Mouse (Mus musculus) neural tube, embryonic 14.5 days (tissue): Measurements from ENCODE around the gene Ly6g6e. TPM values are rescaled to one million over a fixed set of nuclear protein-coding genes. Genes with fewer than 3 reads are reported as not detected.

Source experiments
- ATAC-seq: fragments of 200-750 bp; cut with Nextera tagmentation; 2 replicates; pipeline ENCODE4 v1.8.0; 2017; ENCODE audit warnings: low read depth, mild to moderate bottlenecking, moderate TSS enrichment, moderate library complexity
- H3K27ac ChIP-seq: fragments of 300-500 bp; sonication (generic); 2 replicates; pipeline ENCODE4 v1.5.1; 2014; ENCODE audit warnings: low read depth, mild to moderate bottlenecking, control low read depth, low read length, moderate library complexity, mixed read lengths
- H3K27me3 ChIP-seq: fragments of 300-500 bp; sonication (generic); 2 replicates; pipeline ENCODE4 v1.6.1; 2014; ENCODE audit warnings: low read length; ENCODE audit not compliant: control insufficient read depth, insufficient read depth
- H3K36me3 ChIP-seq: fragments of 300-500 bp; sonication (generic); 2 replicates; pipeline ENCODE4 v1.6.1; 2014; ENCODE audit warnings: low read length, mixed read lengths; ENCODE audit not compliant: control insufficient read depth, insufficient read depth
- H3K4me1 ChIP-seq: fragments of 300-500 bp; sonication (generic); 2 replicates; pipeline ENCODE4 v1.6.1; 2014; ENCODE audit warnings: low read length; ENCODE audit not compliant: control insufficient read depth, insufficient read depth
- H3K4me2 ChIP-seq: fragments of 300-500 bp; sonication (generic); 2 replicates; pipeline ENCODE4 v1.6.1; 2014; ENCODE audit warnings: mild to moderate bottlenecking, low read depth, low read length, control low read depth
- H3K4me3 ChIP-seq: fragments of 300-500 bp; sonication (generic); 2 replicates; pipeline ENCODE4 v1.5.1; 2014; ENCODE audit warnings: low read depth, low read length, control low read depth, mixed read lengths
- H3K9ac ChIP-seq: fragments of 300-500 bp; sonication (generic); replicated peaks from 2 replicates; pipeline ENCODE4 v1.6.1; 2014; ENCODE audit warnings: low read depth, mild to moderate bottlenecking, control low read depth, low read length, mixed read lengths
- H3K9me3 ChIP-seq: fragments of 300-500 bp; sonication (generic); 2 replicates; pipeline ENCODE4 v1.6.1; 2016; ENCODE audit warnings: low read length; ENCODE audit not compliant: control insufficient read depth
- WGBS: fragments of 180-500 bp; shearing (Covaris S2); extraction: QIAGEN DNeasy Blood & Tissue Kit; methylation state at CpG from one replicate; pipeline ENCODE4 v1.1.7; 2014; 5-methylcytosine and 5-hydroxymethylcytosine counted together
- polyA plus RNA-seq: library from polyadenylated mRNA; unstranded; fragments of >200 nt; fragmentation: Nextera tagmentation; extraction: Ambion mirVana; gene quantifications from 2 replicates; pipeline ENCODE4 v1.2.1, GENCODE M21; 2014

Gene Ly6g6e
- polyA plus RNA-seq, 1 experiment from 2014 or later = 0.66 TPM

DNA sequence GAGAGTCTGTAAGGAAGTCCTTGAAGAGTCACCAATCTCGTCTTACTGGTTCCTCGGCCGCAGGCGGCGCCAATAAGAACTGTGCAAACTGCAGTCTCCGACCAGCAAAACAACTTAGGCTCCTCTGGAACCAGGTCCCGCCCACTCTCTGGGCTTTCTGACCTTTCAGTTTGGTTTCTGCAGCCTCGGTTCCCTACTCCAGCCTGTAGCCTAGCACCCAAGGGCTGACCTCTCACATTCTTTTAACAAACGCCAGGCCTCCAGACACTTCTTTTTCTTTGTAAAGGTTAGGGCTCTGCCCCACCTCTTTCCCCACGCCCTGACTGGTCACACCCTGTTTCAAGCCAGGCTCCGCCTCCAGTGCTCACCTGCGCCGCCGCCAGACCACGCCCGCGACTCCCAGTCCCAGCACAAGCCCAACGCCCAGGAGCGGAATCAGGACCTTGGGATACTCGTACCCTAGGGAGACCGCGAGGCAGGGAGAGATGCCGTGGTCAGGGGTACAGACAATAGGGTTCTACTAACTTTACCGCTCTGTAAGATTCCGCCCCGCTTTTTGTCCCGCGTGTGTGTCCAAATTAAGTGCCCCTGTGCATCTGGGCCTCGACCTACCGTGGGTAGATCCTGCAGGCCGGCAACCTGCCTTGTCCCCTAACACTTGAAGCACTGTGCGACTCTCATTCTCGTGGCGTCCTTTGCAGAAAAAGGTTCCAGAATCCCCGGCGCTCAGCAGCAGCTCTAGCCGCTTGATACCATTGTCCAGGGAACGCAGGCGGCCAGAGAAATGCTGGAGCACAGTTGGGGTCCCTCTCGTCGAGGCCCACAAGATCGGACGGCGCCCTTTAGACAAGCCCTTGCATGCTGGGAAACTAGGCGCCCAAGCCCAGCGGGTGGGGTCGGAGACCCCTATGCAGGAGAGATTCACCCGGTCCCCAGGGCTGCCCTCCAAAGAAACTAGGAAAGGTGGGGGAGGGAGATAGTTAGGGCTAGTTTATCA is 11.5 kb upstream of the Ly6g6e start, which contains the start of gene Ly6g6c:
Gene Ly6g6c, plus strand, starts transcription at position 438 of the 997 bp plus-strand sequence.
- WGBS = 2% methylated on average over 48 of the region's 48 CpGs
- ATAC-seq = peak; percentile 30; the same call in 1 of the 2 replicates
- H3K4me1 ChIP-seq = peaks cover 16% of the 10 kb centered on the region

GRCm38 (mm10) chr17:35066084-35066483 is 10.6 kb upstream of the Ly6g6e start, which contains the start of gene Mpig6b:
Mpig6b (minus strand) TSS chr17:35066184.
- H3K9me3 ChIP-seq = no peaks in the 10 kb centered on the region
- H3K27ac ChIP-seq = no peak within 1 kb of the TSS
- 0 out of 2 replicates have a peak, but pooled peaks cover 6% of the 10 kb centered on the region for H3K27me3 ChIP-seq
- H3K36me3 ChIP-seq = peaks cover 4% of the 10 kb centered on the region
- H3K9ac ChIP-seq = no peak within 1 kb of the TSS
- WGBS = 51% methylated on average over 10 of the region's 10 CpGs
- peak within 1 kb of the TSS; percentile 40 for H3K4me2 ChIP-seq
- 0 out of 2 replicates have a peak within 1 kb of the TSS, but pooled peaks have one; percentile 1 for H3K4me3 ChIP-seq
- H3K4me1 ChIP-seq = peaks cover 9% of the 10 kb centered on the region; the same call in 1 of the 2 replicates
- no peak for ATAC-seq

More for the DNA sequence above, 11.5 kb upstream of the Ly6g6e start, which contains the start of gene Ly6g6c:
- Histone ChIP-seq H3K4me2 (peak within 1 kb of the TSS; percentile 40), H3K4me3 (0 out of 2 replicates have a peak within 1 kb of the TSS, but pooled peaks have one; percentile 1), H3K27ac (no peak within 1 kb of the TSS), H3K9me3 (no peaks in the 10 kb centered on the region), H3K36me3 (peaks cover 9% of the 10 kb centered on the region), H3K9ac (no peak within 1 kb of the TSS), H3K27me3 (0 out of 2 replicates have a peak, but pooled peaks cover 6% of the 10 kb centered on the region)

GRCm38 (mm10) chr17:35068213-35068914 is 8.3 kb upstream of the Ly6g6e start:
- ATAC-seq = no peak
- 86% methylated on average over 17 of the region's 17 CpGs for WGBS

GRCm38 (mm10) chr17:35070556-35071229 is 6.0 kb upstream of the Ly6g6e start:
- 68% methylated on average over 6 of the region's 6 CpGs for WGBS

More at GRCm38 (mm10) chr17:35068213-35068914, 8.3 kb upstream of the Ly6g6e start:
- H3K9ac ChIP-seq = no peak overlapping the region
- no peaks in the 10 kb centered on the region for H3K36me3 ChIP-seq
- no peaks in the 10 kb centered on the region for H3K9me3 ChIP-seq
- no peak overlapping the region for H3K4me2 ChIP-seq
- H3K4me1 ChIP-seq = 0 out of 2 replicates have a peak, but pooled peaks cover 9% of the 10 kb centered on the region
- no peak overlapping the region for H3K27ac ChIP-seq
- 0 out of 2 replicates have a peak, but pooled peaks cover 6% of the 10 kb centered on the region for H3K27me3 ChIP-seq
- no peak overlapping the region for H3K4me3 ChIP-seq

DNA sequence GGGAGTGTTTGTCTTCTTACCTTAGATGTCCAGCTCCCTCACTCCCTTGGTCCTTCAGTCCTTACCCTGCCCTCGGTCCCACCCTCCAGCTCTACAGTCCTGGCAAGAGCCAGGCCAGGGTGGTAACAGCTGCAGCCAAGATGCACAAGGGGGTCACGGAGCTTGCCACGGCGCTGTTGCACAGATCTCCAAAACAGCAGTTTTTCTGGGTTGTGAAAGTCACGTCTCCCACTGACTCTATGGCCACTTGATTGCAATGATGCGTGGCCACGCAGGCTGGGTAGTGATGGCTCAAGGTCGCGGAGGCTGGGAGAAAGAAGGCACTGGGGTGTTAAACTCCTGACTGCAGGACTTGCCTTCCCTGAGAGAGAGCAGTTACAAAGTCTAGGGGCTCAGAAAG is 5.2 kb upstream of the Ly6g6e start:
- 81% methylated on average over 9 of the region's 9 CpGs for WGBS
- ATAC-seq = no peak
- Histone ChIP-seq H3K9me3 (no peaks in the 10 kb centered on the region), H3K4me2 (no peak overlapping the region), H3K27me3 (no peaks in the 10 kb centered on the region), H3K4me1 (no peaks in the 10 kb centered on the region), H3K4me3 (no peak overlapping the region), H3K36me3 (no peaks in the 10 kb centered on the region), H3K27ac (no peak overlapping the region), H3K9ac (no peak overlapping the region)

More at GRCm38 (mm10) chr17:35070556-35071229, 6.0 kb upstream of the Ly6g6e start:
- Histone ChIP-seq H3K4me3 (no peak overlapping the region), H3K36me3 (no peaks in the 10 kb centered on the region), H3K4me1 (no peaks in the 10 kb centered on the region), H3K4me2 (no peak overlapping the region), H3K9ac (no peak overlapping the region), H3K27ac (no peak overlapping the region), H3K27me3 (no peaks in the 10 kb centered on the region), H3K9me3 (no peaks in the 10 kb centered on the region)
- ATAC-seq = no peak

DNA sequence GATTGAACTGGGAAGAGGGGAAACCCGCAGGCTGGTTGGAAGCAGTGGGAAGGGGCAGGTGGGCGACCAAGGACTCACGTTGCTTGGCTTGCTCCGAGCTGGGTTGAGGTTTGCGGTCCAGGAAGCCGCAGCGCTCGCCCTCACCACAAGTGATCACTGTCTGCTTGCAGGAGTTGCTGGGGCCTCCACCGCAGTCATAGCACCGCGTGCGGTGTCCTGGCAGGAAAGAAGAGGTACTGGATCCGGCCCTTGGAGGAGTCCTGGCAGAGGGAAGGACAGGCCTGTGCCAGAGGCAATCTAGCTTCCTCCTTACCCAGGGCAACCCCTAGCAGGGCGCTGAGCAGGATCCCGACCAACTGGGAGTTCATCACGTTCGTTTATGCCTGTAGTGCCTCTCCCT is 2.6 kb upstream of the Ly6g6e start:
- H3K9ac ChIP-seq = no peak overlapping the region
- no peak overlapping the region for H3K4me3 ChIP-seq
- no peaks in the 10 kb centered on the region for H3K36me3 ChIP-seq
- ATAC-seq = no peak
- H3K4me1 ChIP-seq = peaks cover 5% of the 10 kb centered on the region; the same call in 1 of the 2 replicates
- no peaks in the 10 kb centered on the region for H3K27me3 ChIP-seq
- H3K27ac ChIP-seq = no peak overlapping the region
- H3K4me2 ChIP-seq = no peak overlapping the region
- no peaks in the 10 kb centered on the region for H3K9me3 ChIP-seq
- 35% methylated on average over 17 of the region's 17 CpGs for WGBS

- ATAC-seq = no peak
- Histone ChIP-seq H3K4me2 (no peak overlapping the region; the same call in 1 of the 2 replicates), H3K4me1 (peaks cover 5% of the 10 kb centered on the region; the same call in 1 of the 2 replicates), H3K27ac (no peak overlapping the region), H3K4me3 (no peak overlapping the region), H3K27me3 (no peaks in the 10 kb centered on the region), H3K9ac (no peak overlapping the region), H3K9me3 (no peaks in the 10 kb centered on the region), H3K36me3 (no peaks in the 10 kb centered on the region)
- 22% methylated on average over 2 of the region's 2 CpGs for WGBS
These were observed 583 bp downstream of the Ly6g6e start for GRCm38 (mm10) chr17:35077285-35077684.

- peak; percentile 38; the same call in 1 of the 2 replicates for ATAC-seq
- peaks cover 5% of the 10 kb centered on the region; the same call in 1 of the 2 replicates for H3K4me1 ChIP-seq
- H3K36me3 ChIP-seq = no peaks in the 10 kb centered on the region
- WGBS = 7% methylated on average over 14 of the region's 14 CpGs
- H3K4me3 ChIP-seq = peak within 1 kb of the TSS; percentile 9
- no peaks in the 10 kb centered on the region for H3K9me3 ChIP-seq
- no peaks in the 10 kb centered on the region for H3K27me3 ChIP-seq
- no peak within 1 kb of the TSS for H3K27ac ChIP-seq
- H3K9ac ChIP-seq = no peak within 1 kb of the TSS
- peak within 1 kb of the TSS; percentile 15; the same call in 1 of the 2 replicates for H3K4me2 ChIP-seq
These were observed 1.1 kb downstream of the Ly6g6e start, which contains the start of gene Ly6g6d for GRCm38 (mm10) chr17:35077786-35078233. Ly6g6d (minus strand) TSS chr17:35078065.
